Mouse (Mus musculus) G1E (cell line): Measurements from ENCODE around the gene C87436.

ENCODE experiments used
- CTCF ChIP-seq: IDR thresholded peaks from 2 replicates; pipeline ENCODE4 v1.5.1; 2012; ENCODE audit warnings: low read depth, low read length, inconsistent platforms, mixed read lengths
- TAL1 ChIP-seq: conservative IDR thresholded peaks from 2 replicates; pipeline ENCODE4 v1.6.1; 2012; ENCODE audit warnings: low read depth, low read length, inconsistent platforms, mixed read lengths

- TF ChIP-seq CTCF = no peak
- no peak for TF ChIP-seq TAL1
Observed at GRCm38 (mm10) chr6:86463079-86463478, 24.9 kb downstream of the C87436 start.
